Mouse (Mus musculus): ENCODE results near the gene Tspyl3. TPM values are rescaled to one million over a fixed set of nuclear protein-coding genes. Genes with fewer than 3 reads are reported as not detected.

Tspyl3 gene
- total RNA-seq, 2 experiments from 2014 or later = 0.32 to 0.52 TPM

DNA sequence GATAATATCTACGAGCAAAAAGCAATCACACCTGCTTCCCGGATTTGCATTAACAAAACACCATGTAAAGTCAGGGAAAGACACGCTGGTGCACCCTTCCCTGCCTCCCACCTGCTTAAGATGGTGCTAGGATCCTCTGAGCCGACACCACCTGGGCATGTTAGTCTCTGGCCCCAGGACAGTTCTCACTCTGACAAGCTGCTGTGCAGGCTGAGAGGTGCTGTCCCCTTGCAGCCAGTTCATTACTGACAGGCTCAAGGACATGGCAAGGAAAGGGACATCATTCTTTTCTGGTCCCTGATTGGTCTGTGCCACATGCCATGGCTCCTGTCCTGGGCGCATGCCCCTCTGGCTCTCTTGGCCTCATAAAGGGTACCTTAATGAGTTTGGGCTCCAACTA, 3.3 kb upstream of the Tspyl3 start:
- DNase-seq (ENCODE audit: low spot score) = no peak

DNA sequence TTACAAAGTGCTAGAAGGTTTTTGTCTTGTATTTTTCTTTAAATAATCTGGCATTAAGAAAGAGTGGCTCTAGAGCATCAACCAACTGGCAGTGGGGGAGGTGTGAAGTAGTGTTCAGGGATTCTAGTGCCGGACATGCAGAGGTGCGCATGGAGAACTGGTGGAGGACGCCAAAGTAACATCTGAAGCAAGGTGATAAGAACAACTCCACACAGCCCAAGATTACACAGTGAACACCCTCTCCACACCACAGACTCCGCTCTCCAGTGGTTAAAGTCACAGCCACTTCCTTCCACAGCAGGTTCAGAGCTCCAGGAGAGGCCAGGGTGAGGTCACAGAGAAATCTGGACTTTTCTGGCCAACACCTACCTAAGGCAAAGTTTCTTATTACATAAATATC, 2.7 kb upstream of the Tspyl3 start:
- no peak for DNase-seq (ENCODE audit: low spot score)

- DNase-seq (ENCODE audit: low spot score) = no peak
These were observed 333 bp upstream of the Tspyl3 start for GRCm38 (mm10) chr2:153225595-153225953.

DNA sequence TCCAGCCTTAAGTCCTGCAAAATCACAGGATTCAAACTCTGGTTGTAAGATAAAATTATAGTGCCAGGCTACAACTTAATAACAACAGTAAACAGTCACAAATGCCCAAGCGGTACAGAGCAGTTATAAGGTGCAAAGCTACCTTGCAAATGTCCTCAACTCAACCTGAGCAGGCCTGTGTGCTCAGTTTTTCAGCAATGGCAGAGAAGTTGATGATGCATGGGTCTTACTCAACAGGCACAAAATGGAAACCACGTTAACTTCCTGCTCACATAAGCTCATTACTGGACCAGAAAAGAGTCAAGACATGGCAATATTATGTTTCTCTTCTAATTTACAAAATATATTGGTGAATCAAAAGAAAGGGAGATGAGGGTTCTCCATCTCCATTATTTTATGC, 2.7 kb downstream of the Tspyl3 start:
- DNase-seq (ENCODE audit: low spot score) = no peak

DNA sequence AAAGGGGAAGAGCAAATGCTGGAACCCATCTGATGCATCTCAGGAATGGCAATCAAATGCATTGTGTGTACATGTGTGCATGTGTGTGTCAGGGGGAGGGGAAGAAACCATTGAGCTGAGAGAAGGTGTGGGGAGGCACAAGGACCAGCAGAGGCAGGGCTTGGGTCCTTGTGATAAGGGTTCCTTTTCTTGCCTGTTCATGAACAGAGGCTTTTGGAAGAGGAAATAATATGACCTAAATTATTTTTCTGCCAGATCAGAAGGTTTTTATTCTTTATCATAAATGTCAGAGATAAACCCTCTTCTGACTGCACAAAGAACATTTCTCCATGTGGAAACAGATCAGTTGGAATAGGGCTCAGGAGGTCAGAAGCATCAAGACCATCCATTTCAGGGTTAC, 3.1 kb downstream of the Tspyl3 start:
- no peak for DNase-seq (ENCODE audit: low spot score)

GRCm38 (mm10) chr2:153221620-153222019, 3.6 kb downstream of the Tspyl3 start:
- DNase-seq (ENCODE audit: low spot score) = no peak

GRCm38 (mm10) chr2:153218516-153218915, 6.7 kb downstream of the Tspyl3 start:
- no peak for DNase-seq (ENCODE audit: low spot score)

GRCm38 (mm10) chr2:153217826-153218340, 7.4 kb downstream of the Tspyl3 start:
- DNase-seq (ENCODE audit: low spot score) = no peak

DNA sequence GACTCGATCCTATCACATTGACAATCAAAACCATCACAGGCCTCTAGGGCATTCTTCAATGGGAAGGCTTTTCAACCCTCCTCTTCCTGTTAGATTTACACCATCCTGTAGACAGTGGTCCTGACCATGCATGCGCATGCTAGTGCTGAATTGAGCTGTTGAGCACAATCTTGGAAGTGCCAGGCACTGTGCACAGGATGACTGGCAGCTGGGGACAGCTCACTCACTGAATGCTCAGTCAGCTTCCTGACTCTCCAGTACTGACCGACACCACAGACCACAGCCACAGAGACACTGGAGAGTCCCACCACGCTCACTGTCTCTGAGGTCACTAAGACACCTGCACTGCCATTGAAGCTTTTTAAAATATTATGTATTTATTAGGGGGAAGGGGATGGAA, 9.8 kb downstream of the Tspyl3 start:
- no peak for DNase-seq (ENCODE audit: low spot score)

GRCm38 (mm10) chr2:153214771-153215259, 10.4 kb downstream of the Tspyl3 start:
- no peak for DNase-seq (ENCODE audit: low spot score)

DNA sequence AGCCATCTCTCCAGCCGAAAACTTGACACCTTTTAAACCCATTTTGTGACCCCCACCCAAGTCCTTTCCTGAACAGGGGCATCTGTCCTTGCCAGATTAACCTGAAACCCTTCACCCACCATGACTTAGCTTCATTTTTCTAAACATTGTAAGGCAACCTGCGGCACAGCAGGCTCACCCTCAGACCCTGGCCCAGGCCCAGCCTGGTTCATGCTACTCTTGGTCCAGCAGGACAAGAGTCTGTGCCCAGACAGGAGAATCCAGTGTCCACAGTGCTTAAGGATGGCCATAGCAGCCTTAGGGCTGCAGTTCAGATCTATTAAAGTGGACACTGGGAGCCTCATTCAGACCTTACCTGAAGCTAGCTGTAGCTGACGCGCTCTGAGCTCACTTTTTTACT, 11.9 kb downstream of the Tspyl3 start:
- DNase-seq (ENCODE audit: low spot score) = no peak

DNA sequence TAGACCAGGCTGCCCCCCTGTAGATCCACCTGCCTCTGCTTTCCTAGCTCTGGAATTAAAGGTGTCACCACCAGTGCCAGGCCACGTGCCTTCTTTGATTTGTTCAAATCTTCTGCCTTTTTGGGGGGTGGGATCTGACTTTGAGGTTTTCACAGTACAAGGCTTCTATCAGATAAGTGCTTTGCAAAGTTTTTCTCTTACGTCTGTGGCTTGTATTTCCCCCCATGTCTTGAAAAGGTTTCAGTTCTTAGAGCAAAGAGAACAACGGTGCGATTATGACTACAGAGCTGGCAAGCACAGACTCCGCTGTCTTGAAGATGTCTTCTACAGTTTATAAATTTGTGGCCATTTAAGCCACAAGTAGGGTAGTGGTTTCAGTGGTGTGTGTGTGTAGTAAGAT, 13.8 kb downstream of the Tspyl3 start:
- no peak for DNase-seq (ENCODE audit: low spot score)

GRCm38 (mm10) chr2:153209286-153209685, 16.0 kb downstream of the Tspyl3 start:
- no peak for DNase-seq (ENCODE audit: low spot score)

DNA sequence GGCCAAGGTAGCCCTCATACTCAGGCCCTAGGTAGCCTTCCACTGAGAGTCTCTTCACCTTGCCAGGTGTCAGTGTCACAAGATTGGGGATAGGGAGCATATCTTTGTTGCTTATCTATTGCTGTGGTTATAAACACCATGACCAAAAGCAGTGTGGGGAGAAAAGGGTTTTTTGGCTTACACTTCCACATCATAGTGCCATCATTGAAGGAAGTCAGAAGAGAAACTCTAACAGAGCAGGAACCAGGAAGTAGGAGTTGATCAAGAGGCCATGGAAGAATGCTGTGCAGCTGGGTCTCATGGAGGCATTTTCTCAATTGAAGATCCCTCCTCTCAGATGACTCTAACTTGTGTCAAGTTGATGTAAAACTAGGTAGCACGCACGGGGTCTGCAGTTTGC, 17.1 kb downstream of the Tspyl3 start:
- DNase-seq (ENCODE audit: low spot score) = no peak

DNA sequence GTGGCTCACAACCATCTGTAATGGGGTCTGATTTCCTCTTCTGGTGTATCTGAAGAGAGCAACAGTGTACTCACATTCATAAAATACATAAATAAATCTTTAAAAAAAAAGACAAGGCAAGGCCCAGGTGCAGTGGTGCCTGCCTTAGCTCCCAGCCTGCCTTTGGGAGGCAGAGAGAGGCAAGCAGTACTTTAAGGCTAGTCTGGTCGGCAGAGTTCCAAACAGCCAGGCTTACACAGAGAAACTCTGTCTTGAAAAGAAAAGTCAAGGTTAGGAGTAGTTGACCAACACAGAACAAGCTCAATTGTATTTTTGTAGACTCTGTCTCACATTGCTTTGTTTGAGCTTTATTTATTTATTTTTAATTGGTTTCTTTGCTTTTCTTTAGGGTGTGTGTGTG, 22.5 kb downstream of the Tspyl3 start:
- DNase-seq (ENCODE audit: low spot score) = no peak

GRCm38 (mm10) chr2:153199114-153199513, 26.1 kb downstream of the Tspyl3 start:
- DNase-seq (ENCODE audit: low spot score) = no peak

GRCm38 (mm10) chr2:153198485-153198884, 26.8 kb downstream of the Tspyl3 start:
- DNase-seq (ENCODE audit: low spot score) = no peak

DNA sequence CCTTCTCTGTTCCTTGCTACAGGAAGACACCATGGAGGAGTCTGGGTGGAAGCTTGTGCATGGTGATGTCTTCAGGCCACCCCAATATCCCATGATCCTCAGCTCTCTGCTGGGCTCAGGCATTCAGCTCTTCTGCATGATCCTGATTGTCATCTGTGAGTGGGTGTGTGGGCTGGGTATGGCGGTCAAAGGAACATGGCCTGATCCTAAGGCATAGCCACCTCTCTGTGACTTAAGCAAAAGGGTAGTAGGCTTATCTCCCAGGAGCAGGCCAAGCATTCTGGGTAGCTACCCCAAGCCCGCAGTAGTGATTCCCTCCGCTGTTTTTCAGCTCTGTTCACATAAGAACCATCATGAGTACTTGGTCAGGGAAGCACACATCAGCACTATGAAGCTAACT, 31.0 kb downstream of the Tspyl3 start:
- no peak for DNase-seq (ENCODE audit: low spot score)

- no peak for DNase-seq (ENCODE audit: low spot score)
These were observed 34.0 kb downstream of the Tspyl3 start for GRCm38 (mm10) chr2:153191242-153191641.

- DNase-seq (ENCODE audit: low spot score) = no peak
These were observed 37.4 kb downstream of the Tspyl3 start for GRCm38 (mm10) chr2:153187848-153188247.

DNA sequence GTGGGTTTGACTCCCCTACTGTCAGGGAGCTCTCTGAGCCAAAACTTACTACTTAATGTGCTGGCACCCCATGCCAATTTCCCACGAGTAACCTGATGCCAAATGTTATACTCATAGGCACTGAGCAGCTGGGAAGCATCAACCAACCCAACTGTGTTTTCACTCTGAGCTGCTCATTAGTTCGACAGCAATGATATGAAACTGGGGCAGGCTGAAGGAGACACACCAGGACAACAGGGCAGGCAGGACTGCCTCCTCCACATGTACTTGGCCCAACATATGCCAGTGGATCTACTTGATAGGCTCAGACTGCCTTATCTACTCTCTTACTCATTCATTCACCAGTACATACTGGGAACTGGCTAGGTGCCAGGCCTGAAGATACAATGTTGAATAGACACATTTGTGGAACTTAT, 39.1 kb downstream of the Tspyl3 start:
- no peak for DNase-seq (ENCODE audit: low spot score)

DNA sequence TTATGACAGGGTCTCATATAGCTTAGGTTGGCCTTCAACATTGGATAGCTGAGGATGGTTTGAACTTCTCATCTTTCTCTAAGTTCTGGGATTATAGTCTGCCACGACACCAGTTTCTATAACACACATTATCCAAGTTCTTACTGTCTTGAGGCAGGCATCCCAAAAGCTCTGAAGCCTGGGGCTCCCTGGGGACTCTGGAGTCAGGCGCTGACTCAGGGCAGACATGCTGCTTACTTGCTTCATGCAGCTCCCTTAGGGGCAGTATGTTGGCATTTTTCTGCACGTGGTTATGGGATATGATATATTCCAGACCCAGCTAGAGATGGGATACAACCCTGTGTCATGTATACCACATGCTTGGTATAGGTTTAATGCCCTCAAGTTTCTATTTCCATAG, 45.3 kb downstream of the Tspyl3 start:
- no peak for DNase-seq (ENCODE audit: low spot score)

GRCm38 (mm10) chr2:153179126-153179860, 45.9 kb downstream of the Tspyl3 start:
- no peak for DNase-seq (ENCODE audit: low spot score)

- DNase-seq (ENCODE audit: low spot score) = no peak
These were observed 48.1 kb downstream of the Tspyl3 start for GRCm38 (mm10) chr2:153177188-153177587.
